Mouse (Mus musculus) left cerebral cortex, postnatal 10 days (tissue): ENCODE measurements around the gene Gm17657. TPM values are rescaled to one million over a fixed set of nuclear protein-coding genes. Genes with fewer than 3 reads are reported as not detected.
A peak's percentile ranks its signal among the peaks of the same experiment; 100 is the strongest.

Experiments used
- DNase-seq, 2 experiments: peaks; one replicate each; pipeline ENCODE4 v3.0.0; 2021 to 2022; ENCODE audit warnings: low spot score in 2 of 2, mixed read lengths in 1 of 2; ENCODE audit errors: extremely low spot score in 1 of 2
- intact Hi-C: fragments of 180-260 bp; cut with DNase I; formaldehyde crosslinking; loops from one replicate; pipeline ENCODE4 v1.15.1; 2025
- total RNA-seq, 2 experiments: library from RNA; stranded (reverse); gene quantifications; 2 replicates each; pipeline ENCODE4 v1.2.3; 2021

Gene Gm17657
- total RNA-seq, 2 experiments from 2014 or later: not detected

GRCm38 (mm10) chr17:29493461-29493980 lies 55.9 kb downstream of the Gm17657 start:
- DNase-seq: no peak
- intact Hi-C loops: loop anchor here (2.0 to 5.0 kb wide), 2 partner anchors 56 to 97 kb away; no protein-coding TSS in a partner anchor

DNA sequence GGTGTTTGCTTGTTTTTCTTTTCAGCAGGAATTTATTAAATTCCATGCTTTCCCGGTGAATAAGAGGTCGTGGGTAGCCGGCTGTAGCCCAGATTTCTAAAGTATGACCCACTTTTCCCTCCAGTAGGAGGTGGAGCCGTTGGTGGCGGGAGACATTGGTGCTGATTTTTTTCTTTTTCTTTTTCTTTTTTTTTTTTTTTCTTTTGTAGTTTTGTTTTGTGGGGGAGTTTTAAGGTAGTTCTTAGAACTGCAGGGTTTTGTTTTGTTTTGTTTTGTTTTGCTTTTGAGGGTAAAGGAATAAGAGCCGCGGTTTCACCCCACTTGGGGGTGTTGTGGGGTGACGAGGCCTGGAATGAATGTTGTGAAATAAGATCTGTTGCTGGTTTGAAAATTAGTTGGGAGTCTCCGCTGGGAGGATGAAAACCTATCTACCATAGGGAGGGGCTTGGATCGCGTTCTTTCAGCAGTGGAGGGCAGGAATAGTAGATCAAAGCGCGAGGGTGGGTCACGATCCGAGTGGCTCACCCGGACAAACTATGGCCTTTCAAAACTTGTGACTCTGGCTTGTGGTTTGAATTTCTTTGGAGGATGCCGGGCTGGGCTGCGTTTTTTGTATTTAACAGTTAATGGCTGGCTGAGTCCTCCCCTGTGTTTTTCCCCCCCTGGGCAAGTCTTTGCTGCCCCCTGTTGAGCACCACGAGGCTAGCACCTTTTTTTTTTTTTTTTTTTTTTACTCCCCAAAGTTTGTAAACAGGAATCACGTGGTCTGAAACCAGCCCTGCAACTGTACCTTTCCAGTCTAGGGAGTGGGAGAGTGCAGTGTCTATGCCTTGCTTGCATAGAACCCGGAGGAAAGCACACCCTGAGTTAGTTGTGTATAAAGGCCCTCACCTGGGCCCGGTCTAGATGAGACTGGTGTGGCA lies 56.9 kb downstream of the Gm17657 start:
- intact Hi-C loops: loop anchor here (2.0 to 5.0 kb wide), 2 partner anchors 55 to 96 kb away; no protein-coding TSS in a partner anchor
- DNase-seq: peak; percentile 17 to 69

DNA sequence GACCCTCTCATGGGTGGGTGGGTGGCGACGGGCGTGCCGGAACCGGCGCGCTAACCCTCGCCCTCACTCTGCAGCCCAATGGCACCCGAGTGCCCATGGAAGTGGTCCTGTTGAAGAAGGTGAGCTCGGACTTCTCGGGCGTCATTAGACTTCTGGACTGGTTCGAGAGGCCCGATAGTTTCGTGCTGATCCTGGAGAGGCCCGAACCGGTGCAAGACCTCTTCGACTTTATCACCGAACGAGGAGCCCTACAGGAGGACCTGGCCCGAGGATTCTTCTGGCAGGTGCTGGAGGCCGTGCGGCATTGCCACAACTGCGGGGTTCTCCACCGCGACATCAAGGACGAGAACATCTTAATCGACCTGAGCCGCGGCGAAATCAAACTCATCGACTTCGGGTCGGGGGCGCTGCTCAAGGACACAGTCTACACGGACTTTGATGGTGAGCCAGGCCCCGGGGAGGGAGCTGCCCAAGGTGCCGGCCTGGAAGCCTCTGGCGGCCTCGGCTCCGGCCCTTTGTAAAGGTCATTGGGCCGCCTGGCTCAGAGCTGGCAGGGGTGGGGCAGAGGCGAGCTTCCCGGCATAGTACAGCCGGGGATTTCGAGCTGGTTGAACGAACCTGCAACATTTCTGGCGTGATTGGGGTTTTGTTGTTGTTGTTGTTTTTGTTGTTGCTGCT lies 57.7 kb downstream of the Gm17657 start:
- intact Hi-C loops: loop anchor here (2.0 to 5.0 kb wide), 2 partner anchors 54 to 95 kb away; no protein-coding TSS in a partner anchor
- DNase-seq: peak in 1 of 2 experiments; percentile 68

DNA sequence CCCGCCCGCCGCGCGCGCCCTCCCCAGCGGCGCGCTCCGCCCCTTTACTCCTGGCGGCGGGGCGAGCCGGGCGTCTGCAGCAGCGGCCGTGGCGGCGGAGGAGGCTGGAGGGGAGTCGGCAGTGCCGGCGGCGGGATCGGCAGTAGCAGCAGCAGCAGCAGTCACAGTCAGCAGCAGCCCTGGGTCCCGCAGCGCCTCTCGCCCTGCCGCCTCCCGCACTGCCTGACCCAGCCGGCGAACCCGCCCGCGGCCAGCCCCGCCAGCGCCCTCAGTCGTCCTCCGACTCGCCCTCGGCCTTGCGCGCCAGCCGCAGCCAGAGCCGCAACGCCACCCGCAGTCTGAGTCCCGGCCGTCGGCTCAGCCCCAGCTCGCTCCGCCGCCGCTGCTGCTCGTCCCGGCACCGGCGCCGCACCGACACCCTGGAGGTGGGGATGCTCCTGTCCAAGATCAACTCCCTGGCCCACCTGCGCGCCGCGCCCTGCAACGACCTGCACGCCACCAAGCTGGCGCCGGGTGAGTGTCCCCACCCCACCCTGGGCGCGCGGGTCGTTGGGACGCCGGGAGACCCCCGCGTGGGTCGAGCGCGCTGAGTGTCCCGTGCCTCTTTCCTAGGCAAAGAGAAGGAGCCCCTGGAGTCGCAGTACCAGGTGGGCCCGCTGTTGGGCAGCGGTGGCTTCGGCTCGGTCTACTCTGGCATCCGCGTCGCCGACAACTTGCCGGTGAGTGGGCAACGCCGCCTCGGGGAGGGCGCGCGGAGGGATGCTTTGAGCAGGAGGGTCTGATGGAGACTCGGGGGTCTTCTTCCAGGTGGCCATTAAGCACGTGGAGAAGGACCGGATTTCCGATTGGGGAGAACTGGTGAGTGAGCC lies 58.5 kb downstream of the Gm17657 start, which contains the start of gene Pim1:
Gene Pim1, plus strand, starts transcription at position 41 of the 869 bp plus-strand sequence.
- intact Hi-C loops: loop anchor here (5.0 kb wide), 1 partner anchor 54 kb away; no protein-coding TSS in a partner anchor
- DNase-seq: peak in 1 of 2 experiments; percentile 17

DNA sequence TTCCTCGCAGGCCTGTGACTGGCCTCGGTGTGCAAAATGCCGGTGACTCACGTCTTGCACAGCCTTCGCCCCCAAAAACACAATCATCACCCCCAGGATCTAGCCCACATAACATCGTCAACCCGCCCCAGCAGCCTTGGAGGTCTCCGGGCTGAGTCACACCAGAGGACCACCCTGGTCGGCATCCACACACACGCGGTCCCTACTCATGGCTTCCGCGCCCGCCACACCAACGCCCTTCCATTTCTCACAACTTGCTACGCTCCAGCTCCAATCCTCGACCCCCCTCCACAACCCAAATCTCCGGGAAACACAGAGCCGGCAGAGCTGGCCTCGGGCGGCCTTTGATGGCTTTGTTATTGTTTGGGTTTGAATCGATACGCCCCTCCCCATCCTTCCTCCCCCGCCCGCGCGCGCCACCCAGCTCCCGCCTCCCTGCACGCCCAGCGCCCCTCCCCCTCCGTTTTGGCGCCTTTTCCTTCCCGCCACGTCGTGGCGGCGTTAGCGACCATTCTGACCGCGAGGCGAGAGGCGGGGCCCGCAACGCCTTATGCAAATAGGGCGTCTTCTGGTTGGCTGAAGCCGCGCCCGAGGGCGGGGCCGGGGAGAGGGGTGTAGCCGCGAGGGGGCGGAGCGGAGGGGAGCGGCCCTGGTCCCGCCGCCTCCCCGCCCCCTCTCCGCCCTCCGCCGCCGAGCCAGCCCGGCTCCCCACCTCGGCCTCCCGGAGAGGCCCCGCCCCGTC lies 59.3 kb downstream of the Gm17657 start:
- intact Hi-C loops: loop anchor here (5.0 kb wide), 1 partner anchor 53 kb away; no protein-coding TSS in a partner anchor
- DNase-seq: peak; percentile 93 to 99

DNA sequence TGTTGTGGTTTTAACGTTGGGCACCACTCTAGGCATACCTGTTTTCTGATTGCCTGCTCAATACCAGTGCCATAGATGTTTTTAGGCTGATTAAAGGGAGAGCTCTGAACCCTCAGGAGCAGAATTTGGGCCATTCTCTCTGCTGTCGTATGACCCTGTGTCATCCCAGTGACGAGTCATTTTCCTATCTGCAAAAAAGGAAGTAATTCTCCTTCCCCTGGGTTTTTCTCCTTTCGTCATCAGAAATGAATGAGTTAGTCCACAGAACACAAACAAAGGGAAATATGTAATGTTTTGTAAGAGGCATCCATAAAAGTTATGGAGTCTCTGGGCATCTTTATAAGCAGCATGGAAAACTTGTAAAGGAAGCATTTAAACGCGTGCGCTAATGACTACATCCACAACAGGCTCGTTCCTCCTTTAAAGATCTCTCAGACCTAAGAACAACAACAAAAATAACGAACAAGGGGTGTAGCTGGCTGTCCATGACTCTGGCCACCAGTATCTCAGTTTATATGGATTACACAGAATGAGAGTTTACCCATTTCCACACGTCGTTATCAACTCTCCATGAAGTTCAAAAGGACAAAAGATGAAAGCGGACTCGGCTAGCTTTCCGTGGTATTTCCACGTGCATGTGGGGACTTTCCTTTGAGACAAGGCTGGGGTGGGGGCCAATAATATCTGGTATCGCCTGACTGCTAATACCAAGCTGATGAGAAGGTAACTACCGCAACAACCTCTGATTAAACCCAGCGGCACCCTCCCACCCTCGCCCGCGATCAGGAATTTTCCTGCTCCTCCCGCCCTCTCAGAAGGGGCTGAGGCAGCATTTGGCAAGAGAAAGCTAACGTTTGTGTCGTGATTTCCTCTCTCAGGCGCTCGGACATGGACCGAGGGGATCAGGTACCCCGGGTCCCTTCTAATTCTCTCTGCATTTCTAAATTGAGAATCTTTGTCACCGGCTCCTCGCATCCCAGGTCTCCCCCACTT lies 60.2 kb downstream of the Gm17657 start:
- intact Hi-C loops: no loop called here
- DNase-seq: peak in 1 of 2 experiments; percentile 51

DNA sequence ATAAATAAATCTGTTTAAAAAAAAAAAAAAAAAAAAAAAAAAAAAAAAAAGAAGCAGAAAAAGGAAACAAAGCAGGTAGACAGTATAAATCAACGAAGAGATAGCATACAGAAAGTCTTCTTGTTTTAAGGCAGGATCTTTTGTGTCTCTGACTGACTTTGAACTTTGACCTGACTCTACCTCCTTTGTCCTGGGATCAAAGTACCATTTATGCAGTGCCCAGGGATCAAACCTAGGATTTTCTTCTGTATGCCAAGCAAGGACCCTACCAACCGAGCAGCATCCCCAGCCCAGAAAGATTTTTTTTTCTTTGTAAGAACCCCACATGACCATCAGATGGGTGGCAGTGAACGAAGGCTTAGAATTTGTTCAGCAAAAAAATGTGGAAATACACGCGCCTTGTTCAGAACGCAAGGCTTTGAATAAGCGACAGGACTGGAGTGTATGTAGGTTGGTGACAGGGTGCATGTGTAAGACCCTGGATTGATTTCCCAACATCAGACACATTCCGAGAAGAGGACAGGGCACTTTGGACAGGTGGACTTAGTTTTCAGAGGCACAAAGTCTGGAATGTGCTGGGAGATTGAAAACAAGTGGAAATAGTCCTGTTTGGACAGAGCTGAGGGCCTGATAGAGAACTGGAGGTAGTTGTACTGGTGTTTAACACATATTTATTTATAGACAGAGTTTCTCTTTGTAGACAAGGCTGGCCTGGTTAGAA lies 61.0 kb downstream of the Gm17657 start:
- no peak for DNase-seq
- intact Hi-C loops: no loop called here

GRCm38 (mm10) chr17:29485336-29486233 lies 63.9 kb downstream of the Gm17657 start:
- intact Hi-C loops: no loop called here
- DNase-seq: no peak

DNA sequence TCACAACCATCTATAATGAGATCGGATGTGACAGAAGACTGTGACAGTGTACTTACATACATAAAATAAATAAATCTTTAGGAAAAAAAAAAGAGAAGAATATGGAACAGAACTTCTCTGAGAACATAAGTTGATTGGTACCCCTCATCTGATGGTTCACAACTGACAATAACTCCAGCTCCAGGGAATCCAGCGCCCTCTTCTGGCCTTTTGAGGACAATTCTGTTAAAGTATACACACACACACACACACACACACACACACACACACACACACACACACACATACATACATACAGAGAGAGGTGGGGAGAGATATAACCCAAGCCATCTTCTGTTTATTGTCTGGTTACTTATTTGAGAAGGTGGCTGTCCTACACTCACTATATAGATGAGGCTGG lies 65.0 kb downstream of the Gm17657 start:
- no peak for DNase-seq
- intact Hi-C loops: no loop called here

GRCm38 (mm10) chr17:29483282-29483681 lies 66.2 kb downstream of the Gm17657 start:
- intact Hi-C loops: no loop called here
- DNase-seq: no peak

GRCm38 (mm10) chr17:29482632-29483031 lies 66.8 kb downstream of the Gm17657 start:
- intact Hi-C loops: no loop called here
- no peak for DNase-seq

DNA sequence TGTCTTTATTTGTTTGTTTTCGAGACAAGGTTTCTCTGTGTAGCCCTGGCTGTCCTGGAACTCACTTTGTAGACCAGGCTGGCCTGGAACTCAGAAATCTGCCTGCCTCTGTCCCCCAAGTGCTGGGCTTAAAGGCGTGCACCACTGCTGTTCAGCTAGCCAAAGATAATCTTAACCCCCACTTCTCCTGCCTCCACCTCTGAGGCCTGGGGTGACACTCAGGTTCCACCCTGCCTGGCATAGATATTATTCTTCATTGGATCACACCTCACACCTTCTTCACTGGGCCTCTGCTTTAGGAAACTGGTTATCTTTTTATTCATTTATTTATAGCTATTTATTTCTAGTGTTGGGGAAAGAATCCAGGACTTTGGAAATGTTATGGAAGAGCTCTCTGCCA lies 69.2 kb downstream of the Gm17657 start:
- intact Hi-C loops: no loop called here
- no peak for DNase-seq

DNA sequence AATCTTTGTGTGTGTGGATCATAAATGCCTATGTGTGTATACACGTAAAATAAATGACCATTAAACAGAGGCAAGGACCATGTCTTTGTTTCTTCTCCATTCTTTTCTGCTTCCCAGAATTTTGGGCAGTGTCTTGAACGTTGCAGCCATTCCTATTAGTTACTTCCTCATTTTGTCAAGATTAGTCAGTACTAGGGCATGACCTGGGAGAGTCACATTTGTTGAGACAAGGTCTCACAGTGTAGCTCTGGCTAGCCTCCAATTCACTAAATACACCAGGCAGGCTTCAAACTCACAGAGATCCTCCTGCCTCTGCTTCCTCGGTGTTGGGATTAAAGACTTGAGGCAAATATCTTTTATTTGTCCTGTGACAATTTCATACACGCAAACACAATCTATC lies 71.2 kb downstream of the Gm17657 start:
- intact Hi-C loops: no loop called here
- no peak for DNase-seq

- no peak for DNase-seq
- intact Hi-C loops: no loop called here
These were observed 72.1 kb downstream of the Gm17657 start for GRCm38 (mm10) chr17:29477357-29477756.

DNA sequence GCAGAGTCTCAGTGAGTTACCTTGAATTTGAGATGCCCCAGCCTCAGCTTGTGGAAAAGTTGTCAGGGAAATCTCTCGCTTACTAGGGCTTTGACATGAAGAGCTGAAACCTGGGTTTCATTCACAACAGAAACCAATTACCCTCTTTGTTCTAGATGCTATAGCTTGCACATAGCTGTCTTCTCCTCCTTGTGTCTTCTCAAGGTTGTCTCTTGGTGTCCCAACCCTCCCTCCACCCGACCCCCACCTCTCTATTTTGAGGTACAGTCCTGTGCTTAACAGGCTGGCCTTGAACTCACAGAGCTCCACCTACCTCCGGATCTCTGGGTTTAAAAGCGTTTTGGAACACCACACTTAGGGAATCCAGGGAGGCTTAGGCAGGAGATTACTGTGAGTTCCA lies 73.0 kb downstream of the Gm17657 start:
- no peak for DNase-seq
- intact Hi-C loops: no loop called here
